Mouse (Mus musculus) hindbrain, embryonic 10.5 days (tissue): ENCODE results near the gene Galnt6. TPM values are rescaled to one million over a fixed set of nuclear protein-coding genes. Genes with fewer than 3 reads are reported as not detected.
A peak's percentile ranks its signal among the peaks of the same experiment; 100 is the strongest.

ENCODE experiments used
- DNase-seq: peaks from one replicate; pipeline ENCODE4 v3.0.0-alpha.2; 2017; ENCODE audit warnings: low spot score
- H3K27ac ChIP-seq: fragments of 300-500 bp; sonication (generic); 2 replicates; pipeline ENCODE4 v1.5.1; 2016; ENCODE audit warnings: mild to moderate bottlenecking, moderate library complexity
- H3K27me3 ChIP-seq: fragments of 300-500 bp; sonication (generic); 2 replicates; pipeline ENCODE4 v1.6.1; 2016; ENCODE audit warnings: mild to moderate bottlenecking; ENCODE audit not compliant: poor library complexity, insufficient read depth, severe bottlenecking
- H3K36me3 ChIP-seq: fragments of 300-500 bp; sonication (generic); 2 replicates; pipeline ENCODE4 v1.6.1; 2016; ENCODE audit warnings: mild to moderate bottlenecking, moderate library complexity
- H3K4me1 ChIP-seq: fragments of 300-500 bp; sonication (generic); replicated peaks from 2 replicates; pipeline ENCODE4 v1.6.1; 2016; ENCODE audit warnings: mild to moderate bottlenecking
- H3K4me3 ChIP-seq: fragments of 300-500 bp; sonication (generic); 2 replicates; pipeline ENCODE4 v1.5.1; 2016; ENCODE audit warnings: mild to moderate bottlenecking, moderate library complexity
- H3K9me3 ChIP-seq: fragments of 300-500 bp; sonication (generic); 2 replicates; pipeline ENCODE4 v1.6.1; 2016; ENCODE audit warnings: mild to moderate bottlenecking, moderate library complexity
- WGBS: fragments of 180-500 bp; shearing (Covaris S2); methylation state at CpG from one replicate; pipeline ENCODE4 v1.1.7; 2016; 5-methylcytosine and 5-hydroxymethylcytosine counted together
- polyA plus RNA-seq: library from polyadenylated mRNA; unstranded; fragments of >200 nt; fragmentation: Nextera tagmentation; extraction: Ambion mirVana; gene quantifications from 2 replicates; pipeline ENCODE4 v1.2.1, GENCODE M21; 2016

Galnt6 gene
- polyA plus RNA-seq, 1 experiment from 2014 or later, result 0.05 TPM

DNA sequence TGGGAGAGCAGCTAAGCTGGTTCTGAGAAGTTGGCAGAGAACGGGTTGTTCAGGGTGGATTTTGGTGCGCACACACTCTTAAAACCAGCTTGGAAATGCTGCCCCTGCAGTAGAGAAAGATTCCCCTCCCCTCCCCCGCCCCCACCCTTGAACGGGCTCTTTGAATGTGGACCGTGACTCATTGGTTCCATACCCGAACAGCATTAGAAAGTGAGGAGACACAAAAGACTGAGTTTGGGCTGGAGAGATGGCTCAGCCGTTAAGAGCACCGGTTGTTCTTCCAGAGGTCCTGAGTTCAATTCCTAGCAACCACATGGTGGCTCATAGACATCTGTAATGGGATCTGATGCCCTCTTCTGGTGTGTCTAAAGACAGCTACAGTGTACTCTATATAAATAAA is 59.2 kb downstream of the Galnt6 start:
- H3K9me3 ChIP-seq, result no peaks in the 10 kb centered on the region
- no peak overlapping the region for H3K4me3 ChIP-seq
- no peak for DNase-seq
- 0 out of 2 replicates have a peak, but pooled peaks cover 5% of the 10 kb centered on the region for H3K27me3 ChIP-seq
- H3K27ac ChIP-seq, result no peak overlapping the region
- H3K36me3 ChIP-seq, result no peaks in the 10 kb centered on the region
- WGBS, result 78% methylated on average over 8 of the region's 8 CpGs
- peaks cover 29% of the 10 kb centered on the region for H3K4me1 ChIP-seq

DNA sequence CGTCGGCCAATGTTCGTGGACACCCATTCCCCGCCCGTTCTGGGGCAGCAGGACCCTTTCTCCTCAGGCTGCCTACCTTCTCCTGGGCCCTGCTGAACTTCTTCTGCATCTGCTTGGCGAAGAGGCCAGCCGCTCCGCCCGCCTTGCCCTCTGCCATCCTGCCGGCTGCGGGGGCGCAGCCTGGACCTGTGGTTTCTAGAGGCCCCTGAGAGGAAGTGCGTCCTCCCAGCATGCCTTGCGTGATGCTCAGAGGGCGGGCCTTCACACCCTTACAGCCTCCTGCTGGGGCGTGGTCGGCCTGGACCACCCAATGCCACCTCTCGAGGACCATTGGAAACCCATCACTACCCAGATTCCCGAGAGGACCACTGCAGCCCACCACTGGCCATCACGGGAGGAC is 59.8 kb downstream of the Galnt6 start, which contains the start of gene Bin2:
Gene Bin2 (minus strand): TSS at position 217 of the 400 bp plus-strand sequence.
- WGBS, result 89% methylated on average over 20 of the region's 20 CpGs
- Histone ChIP-seq H3K27ac (no peak within 1 kb of the TSS), H3K4me1 (peaks cover 28% of the 10 kb centered on the region), H3K27me3 (0 out of 2 replicates have a peak, but pooled peaks cover 5% of the 10 kb centered on the region), H3K9me3 (no peaks in the 10 kb centered on the region), H3K36me3 (no peaks in the 10 kb centered on the region), H3K4me3 (no peak within 1 kb of the TSS)
- no peak for DNase-seq

DNA sequence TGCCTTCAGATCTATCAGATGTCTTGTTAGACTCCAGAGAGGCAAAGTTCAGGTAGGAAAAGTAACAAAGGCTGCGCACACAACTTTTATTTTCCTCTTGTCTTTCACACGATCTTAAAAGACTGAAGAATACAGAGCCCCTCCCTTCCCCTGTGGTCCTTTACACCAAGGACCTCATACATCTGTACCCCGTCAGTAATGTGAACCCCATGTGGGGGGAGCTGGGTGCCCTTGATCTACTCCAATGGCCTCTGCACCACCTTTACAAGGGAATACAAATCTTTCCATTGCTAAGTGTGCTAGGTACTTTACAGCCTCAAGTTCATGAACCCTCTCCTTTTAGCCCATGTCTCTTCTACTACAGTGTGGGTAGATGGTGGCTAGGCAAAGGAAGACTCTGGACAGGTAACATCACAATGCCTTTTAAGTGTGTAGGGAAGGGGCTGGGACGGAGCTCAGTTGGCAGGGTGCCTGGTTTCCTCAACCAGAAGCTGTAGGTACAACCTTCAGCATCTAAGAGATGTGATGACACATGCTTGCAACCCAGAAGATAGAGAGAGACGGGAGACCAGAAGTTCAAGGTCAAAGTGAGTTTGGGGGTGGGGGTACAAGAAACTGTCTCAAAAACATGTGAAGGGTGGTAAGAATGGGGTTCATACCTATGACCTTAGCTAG is 61.2 kb downstream of the Galnt6 start:
- WGBS, result 84% methylated on average over 5 of the region's 5 CpGs
- 0 out of 2 replicates have a peak, but pooled peaks cover 5% of the 10 kb centered on the region for H3K27me3 ChIP-seq

DNA sequence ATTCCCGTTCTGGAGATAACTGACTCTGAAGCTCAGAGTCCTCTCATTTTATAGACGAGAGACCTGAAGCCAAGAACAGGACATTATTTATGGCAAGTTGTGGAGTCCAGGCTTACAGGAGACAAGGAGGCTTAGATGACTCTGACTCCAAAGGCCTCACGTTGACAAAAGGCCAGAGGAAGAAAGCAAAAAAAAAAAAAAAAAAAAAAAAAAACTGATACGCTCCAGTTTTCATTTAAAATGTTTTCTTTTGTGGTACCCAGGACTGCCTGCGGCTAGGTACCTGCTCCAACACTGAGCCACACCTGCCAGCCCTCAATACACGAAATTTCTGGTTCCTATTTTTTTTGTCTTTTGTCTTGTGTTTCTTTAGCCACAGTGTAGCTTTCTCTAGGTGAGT is 61.8 kb downstream of the Galnt6 start:
- no peak for DNase-seq
- Histone ChIP-seq H3K36me3 (no peaks in the 10 kb centered on the region), H3K9me3 (no peaks in the 10 kb centered on the region), H3K4me1 (peaks cover 16% of the 10 kb centered on the region), H3K27ac (no peak overlapping the region), H3K4me3 (no peak overlapping the region), H3K27me3 (0 out of 2 replicates have a peak, but pooled peaks cover 5% of the 10 kb centered on the region)
- 59% methylated on average over 6 of the region's 6 CpGs for WGBS

More for the DNA sequence above, 61.2 kb downstream of the Galnt6 start:
- no peak for DNase-seq
- no peak overlapping the region for H3K4me3 ChIP-seq
- H3K4me1 ChIP-seq, result peaks cover 16% of the 10 kb centered on the region
- H3K27ac ChIP-seq, result no peak overlapping the region
- H3K9me3 ChIP-seq, result no peaks in the 10 kb centered on the region
- H3K36me3 ChIP-seq, result no peaks in the 10 kb centered on the region

DNA sequence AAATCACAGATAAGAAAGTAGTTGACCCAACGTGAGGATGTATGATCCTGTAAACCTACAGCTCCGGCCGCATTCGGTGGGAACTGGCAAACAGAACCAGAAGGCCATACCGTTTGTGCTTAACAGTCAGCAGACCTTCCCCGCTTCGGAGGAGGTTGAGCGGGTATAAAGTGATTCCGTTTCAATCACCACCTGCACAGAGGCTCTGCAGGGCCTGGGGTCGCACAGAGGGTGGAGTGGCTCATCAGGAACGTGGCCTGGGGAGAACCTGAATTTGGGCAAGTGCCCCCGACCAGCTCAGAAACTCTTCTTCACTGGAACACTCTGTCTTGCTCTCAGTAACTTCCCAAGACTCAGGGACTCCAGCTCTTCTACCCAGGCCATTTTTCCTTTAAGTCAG is 62.3 kb downstream of the Galnt6 start:
- 30% methylated on average over 12 of the region's 12 CpGs for WGBS
- H3K36me3 ChIP-seq, result no peaks in the 10 kb centered on the region
- 0 out of 2 replicates have a peak, but pooled peaks cover 5% of the 10 kb centered on the region for H3K27me3 ChIP-seq
- H3K4me1 ChIP-seq, result peaks cover 16% of the 10 kb centered on the region
- H3K4me3 ChIP-seq, result no peak overlapping the region
- DNase-seq, result no peak
- H3K9me3 ChIP-seq, result no peaks in the 10 kb centered on the region
- peak overlapping the region; percentile 66; the same call in 1 of the 2 replicates for H3K27ac ChIP-seq

DNA sequence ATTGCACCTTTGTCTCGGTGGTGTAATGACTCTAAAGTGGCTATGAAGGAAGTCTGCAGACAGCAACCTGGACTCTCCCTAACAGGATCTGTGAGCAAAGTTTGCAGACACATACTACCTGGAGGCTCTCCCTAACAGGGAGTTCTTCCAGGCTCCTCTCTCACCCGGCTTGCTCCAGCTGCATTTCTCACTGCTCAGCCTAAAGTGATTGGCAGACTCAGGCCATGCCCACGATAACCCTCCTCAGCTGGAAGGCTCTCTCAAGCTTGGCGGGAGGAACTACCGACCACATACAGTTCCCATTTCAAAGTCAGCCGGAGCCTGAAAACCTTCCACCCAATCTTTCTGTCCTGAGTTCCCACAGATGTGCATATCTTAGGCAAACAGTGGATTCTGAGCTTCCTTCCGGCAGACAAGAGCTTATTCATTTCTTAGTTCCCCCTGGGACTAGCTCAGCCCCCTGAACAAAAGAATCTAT is 62.9 kb downstream of the Galnt6 start:
- 0 out of 2 replicates have a peak, but pooled peaks cover 5% of the 10 kb centered on the region for H3K27me3 ChIP-seq
- no peaks in the 10 kb centered on the region for H3K9me3 ChIP-seq
- 0 out of 2 replicates have a peak overlapping the region, but pooled peaks have one; percentile 6 for H3K4me3 ChIP-seq
- H3K4me1 ChIP-seq, result peaks cover 16% of the 10 kb centered on the region
- no peaks in the 10 kb centered on the region for H3K36me3 ChIP-seq
- peak overlapping the region; percentile 37 for H3K27ac ChIP-seq
- 7% methylated on average over 7 of the region's 7 CpGs for WGBS
- peak; percentile 18 for DNase-seq

DNA sequence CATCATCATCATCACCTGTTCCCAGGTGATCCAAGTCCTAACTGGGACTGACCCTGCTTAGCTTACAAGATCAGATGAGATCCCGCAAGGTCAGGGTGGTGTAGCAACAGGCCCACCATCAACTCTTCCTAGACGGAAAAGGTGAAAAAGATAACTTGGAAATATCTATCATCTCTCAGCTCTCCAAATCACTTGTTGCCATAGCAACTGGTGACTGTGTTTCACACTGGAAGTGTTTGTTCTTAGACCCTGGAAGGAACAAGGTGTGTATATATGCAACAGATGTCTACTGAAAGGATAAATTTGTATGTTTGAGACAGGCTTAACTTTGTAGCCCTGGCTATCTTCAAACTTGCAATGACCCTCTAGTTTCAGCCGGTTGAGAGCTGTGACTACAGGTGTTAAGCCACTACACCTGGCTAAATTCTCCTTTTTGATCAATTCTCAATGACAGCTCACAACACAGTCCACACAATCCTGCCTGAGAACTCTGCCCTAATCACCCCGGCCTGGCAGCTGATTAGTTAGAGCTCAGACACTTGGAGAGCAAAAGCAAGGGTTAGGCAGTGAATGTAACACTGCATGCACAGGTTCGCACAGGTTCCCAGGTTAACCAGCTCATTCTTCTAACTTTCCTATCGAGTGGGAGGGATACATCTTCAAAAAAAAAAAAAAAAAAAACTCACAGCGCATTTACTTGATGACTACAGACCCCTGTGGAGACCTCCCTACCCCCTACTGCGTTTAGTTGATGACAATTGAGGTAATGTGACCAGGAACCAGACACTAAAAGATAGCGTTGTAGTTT is 63.6 kb downstream of the Galnt6 start:
- no peaks in the 10 kb centered on the region for H3K36me3 ChIP-seq
- no peak for DNase-seq
- no peaks in the 10 kb centered on the region for H3K9me3 ChIP-seq
- H3K4me3 ChIP-seq, result no peak overlapping the region
- WGBS, result 45% methylated on average over 9 of the region's 9 CpGs
- H3K4me1 ChIP-seq, result peaks cover 13% of the 10 kb centered on the region
- 0 out of 2 replicates have a peak, but pooled peaks cover 5% of the 10 kb centered on the region for H3K27me3 ChIP-seq
- H3K27ac ChIP-seq, result no peak overlapping the region

DNA sequence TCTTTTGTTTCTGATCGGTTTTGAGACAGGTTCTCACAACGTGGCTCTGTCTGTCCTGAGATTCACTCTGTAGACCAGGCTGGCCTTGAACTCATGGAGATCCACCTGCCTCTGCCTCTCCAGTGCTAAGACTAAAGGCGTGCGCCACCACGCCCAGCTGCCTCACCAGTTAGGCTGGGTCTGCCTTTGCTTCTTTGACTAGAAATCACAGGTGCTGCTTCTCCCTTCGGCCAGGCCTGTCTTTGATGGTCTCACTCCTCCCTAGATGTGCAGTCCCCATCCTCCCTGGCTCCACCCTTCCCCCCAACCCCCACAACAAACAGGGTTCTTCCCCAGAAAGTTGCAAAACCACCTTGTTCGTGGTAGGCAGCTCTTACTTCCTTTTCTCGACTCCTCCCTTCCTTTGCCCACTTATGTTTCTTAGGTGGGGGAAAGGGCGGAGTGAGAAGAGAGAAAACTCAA is 64.3 kb downstream of the Galnt6 start:
- H3K4me1 ChIP-seq, result peaks cover 13% of the 10 kb centered on the region
- no peaks in the 10 kb centered on the region for H3K9me3 ChIP-seq
- 0 out of 2 replicates have a peak, but pooled peaks cover 5% of the 10 kb centered on the region for H3K27me3 ChIP-seq
- H3K27ac ChIP-seq, result no peak overlapping the region
- no peak overlapping the region for H3K4me3 ChIP-seq
- H3K36me3 ChIP-seq, result no peaks in the 10 kb centered on the region
- WGBS, result 78% methylated on average over 9 of the region's 9 CpGs
- DNase-seq, result no peak

DNA sequence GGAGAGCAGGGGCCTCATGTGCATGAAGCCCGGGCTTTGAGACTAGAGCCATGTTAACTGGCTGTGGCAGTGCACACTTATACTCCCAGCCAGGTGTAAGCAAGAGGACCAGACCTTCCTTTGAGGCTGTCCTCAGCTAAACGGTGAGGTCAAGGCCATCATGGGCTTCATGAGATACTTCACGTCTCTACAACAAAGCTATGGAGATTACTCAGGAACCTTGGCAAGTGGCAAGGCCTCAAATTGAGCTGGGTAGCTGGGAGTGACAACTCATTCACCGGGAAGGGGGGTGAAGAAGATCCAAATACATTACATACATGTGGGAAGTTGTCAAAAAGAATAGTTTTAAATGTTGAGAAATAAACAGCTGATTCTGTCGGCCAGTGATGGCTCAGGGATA is 68.4 kb downstream of the Galnt6 start:
- no peaks in the 10 kb centered on the region for H3K9me3 ChIP-seq
- no peak overlapping the region for H3K27ac ChIP-seq
- no peak for DNase-seq

DNA sequence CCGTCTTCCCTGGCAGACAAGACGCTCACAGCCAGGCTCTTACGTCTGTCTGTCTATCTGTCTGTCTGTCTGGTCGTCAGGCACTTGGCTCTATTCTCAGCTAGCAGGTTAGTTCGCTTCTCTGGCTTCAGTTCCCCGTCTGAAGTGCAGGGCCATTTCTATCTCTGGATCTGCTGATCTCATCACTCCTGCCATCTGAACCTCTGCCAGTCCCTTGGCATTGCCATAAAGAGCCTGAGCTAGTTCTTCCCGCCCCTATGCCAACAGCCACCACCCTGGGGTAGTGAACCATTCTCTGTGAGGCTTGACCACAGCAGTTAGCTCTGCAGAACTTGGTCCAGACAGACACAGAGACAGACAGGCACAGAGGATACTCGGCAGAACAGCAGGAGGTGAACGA is 68.9 kb downstream of the Galnt6 start:
- no peaks in the 10 kb centered on the region for H3K9me3 ChIP-seq
- H3K27ac ChIP-seq, result no peak overlapping the region

More for the DNA sequence above, 68.4 kb downstream of the Galnt6 start:
- H3K4me3 ChIP-seq, result no peak overlapping the region
- 90% methylated on average over 5 of the region's 5 CpGs for WGBS
- no peaks in the 10 kb centered on the region for H3K36me3 ChIP-seq
- H3K4me1 ChIP-seq, result peaks cover 4% of the 10 kb centered on the region; the same call in 1 of the 2 replicates
- no peaks in the 10 kb centered on the region for H3K27me3 ChIP-seq

DNA sequence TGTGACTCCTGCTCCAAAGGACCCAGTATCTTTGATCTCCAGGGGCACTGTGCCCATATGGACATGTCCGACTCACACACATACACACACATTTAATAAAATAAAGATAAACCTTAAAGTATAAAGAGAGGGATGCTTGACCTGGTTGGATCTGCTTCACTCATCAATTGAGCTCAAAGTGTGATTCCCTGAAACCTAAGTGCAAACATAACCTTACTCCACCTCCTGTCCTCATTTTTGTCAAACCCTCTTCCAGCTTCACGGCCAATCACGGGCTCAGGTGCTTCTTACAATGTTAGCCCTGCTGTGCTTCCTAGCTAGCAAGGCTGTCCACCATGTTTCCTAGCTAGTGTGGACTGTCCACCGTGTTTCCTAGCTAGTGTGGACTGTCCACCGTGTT is 74.0 kb downstream of the Galnt6 start:
- no peak overlapping the region for H3K4me3 ChIP-seq
- H3K27me3 ChIP-seq, result no peaks in the 10 kb centered on the region
- no peaks in the 10 kb centered on the region for H3K36me3 ChIP-seq
- no peaks in the 10 kb centered on the region for H3K9me3 ChIP-seq
- DNase-seq, result no peak
- H3K27ac ChIP-seq, result no peak overlapping the region
- 89% methylated on average over 5 of the region's 5 CpGs for WGBS
- peaks cover 4% of the 10 kb centered on the region; the same call in 1 of the 2 replicates for H3K4me1 ChIP-seq

More for the DNA sequence above, 68.9 kb downstream of the Galnt6 start:
- Histone ChIP-seq H3K36me3 (no peaks in the 10 kb centered on the region), H3K4me1 (peaks cover 4% of the 10 kb centered on the region; the same call in 1 of the 2 replicates), H3K27me3 (no peaks in the 10 kb centered on the region), H3K4me3 (no peak overlapping the region)
- no peak for DNase-seq
- 86% methylated on average over 9 of the region's 9 CpGs for WGBS

DNA sequence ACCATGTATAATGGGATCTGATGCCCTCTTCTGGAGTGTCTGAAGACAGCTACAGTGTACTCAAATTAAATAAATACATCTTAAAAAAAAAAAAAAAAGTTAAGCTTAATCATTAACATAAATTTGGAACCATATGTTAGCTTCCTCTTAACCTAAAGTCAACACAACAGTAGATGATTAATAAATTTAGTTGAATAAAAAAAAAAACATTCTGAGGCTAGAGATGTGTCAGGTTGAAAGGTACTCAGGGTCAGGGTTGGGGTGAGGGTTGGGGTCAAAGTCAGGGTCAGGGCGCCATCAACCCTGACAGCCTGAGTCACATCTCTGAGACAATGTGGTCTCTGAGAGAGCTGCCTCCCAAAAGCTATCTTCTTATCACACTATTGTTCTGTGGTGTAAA is 74.9 kb downstream of the Galnt6 start:
- no peak overlapping the region for H3K27ac ChIP-seq
- 87% methylated on average over 1 of the region's 1 CpGs for WGBS
- H3K9me3 ChIP-seq, result no peaks in the 10 kb centered on the region
- H3K4me3 ChIP-seq, result no peak overlapping the region
- H3K27me3 ChIP-seq, result no peaks in the 10 kb centered on the region
- H3K36me3 ChIP-seq, result no peaks in the 10 kb centered on the region
- peaks cover 11% of the 10 kb centered on the region for H3K4me1 ChIP-seq
- no peak for DNase-seq
